Comparison of ENCODE assay signal across 13 mouse cellular contexts in genomic region chr8:77310541-77310940, GRCm38 (mm10).
"Had no signal": no experiment of that assay in that cellular context is flagged by ENCODE, and none has a peak within 500 bp of the region (broad histone marks: within the 10 kb centered on the region; RNA-seq: fewer than 3 reads in every experiment).

No protein-coding gene starts in this region.

- H3K36me3 ChIP-seq: midbrain, embryonic 12.5 days; neural tube, embryonic 15.5 days had no signal

- H3K27me3 ChIP-seq: limb, embryonic 13.5 days; midbrain, embryonic 12.5 days; neural tube, embryonic 15.5 days had no signal

- H3K4me2 ChIP-seq: limb, embryonic 13.5 days; midbrain, embryonic 12.5 days; neural tube, embryonic 15.5 days had no signal

- DNase-seq: kidney, adult 8-10 months; kidney, postnatal 36 days; lung, adult 18-20 months; right cerebral cortex, adult 18-20 months; right cerebral cortex, postnatal 25 days; thymus, postnatal 36 days had no signal

- H3K27ac ChIP-seq: kidney, postnatal 0 days; limb, embryonic 13.5 days; liver, embryonic 14.5 days; midbrain, embryonic 12.5 days; neural tube, embryonic 15.5 days had no signal

- H3K4me3 ChIP-seq: limb, embryonic 13.5 days; midbrain, embryonic 12.5 days; myocyte; neural tube, embryonic 15.5 days had no signal

- H3K9ac ChIP-seq: limb, embryonic 13.5 days; liver, embryonic 14.5 days; midbrain, embryonic 12.5 days; neural tube, embryonic 15.5 days had no signal

- H3K9me3 ChIP-seq: limb, embryonic 13.5 days; midbrain, embryonic 12.5 days; neural tube, embryonic 15.5 days had no signal

- ATAC-seq: intestine, embryonic 16.5 days had no signal

- H3K4me1 ChIP-seq: limb, embryonic 13.5 days; midbrain, embryonic 12.5 days had no signal
